Mouse (Mus musculus) left cerebral cortex, postnatal 36 days (tissue): ENCODE data around the gene Map4k3. TPM values are rescaled to one million over a fixed set of nuclear protein-coding genes. Genes with fewer than 3 reads are reported as not detected.
"Not testable (repeated sequence)": the region's sequence is repeated elsewhere in the genome, so short reads cannot be mapped to it uniquely, and the experiment has no call there.

ENCODE experiments used
- DNase-seq, 2 experiments: peaks; one replicate each; pipeline ENCODE4 v3.0.0; 2021 to 2022; ENCODE audit warnings: low spot score in 2 of 2, mixed read lengths in 1 of 2
- intact Hi-C: fragments of 180-260 bp; cut with DNase I; formaldehyde crosslinking; loops from one replicate; pipeline ENCODE4 v1.15.1; 2025
- total RNA-seq, 2 experiments: library from RNA; stranded (reverse); gene quantifications; 2 replicates each; pipeline ENCODE4 v1.2.3; 2021

The Map4k3 gene
- total RNA-seq, 2 experiments from 2014 or later = 63.1 to 69.2 TPM

DNA sequence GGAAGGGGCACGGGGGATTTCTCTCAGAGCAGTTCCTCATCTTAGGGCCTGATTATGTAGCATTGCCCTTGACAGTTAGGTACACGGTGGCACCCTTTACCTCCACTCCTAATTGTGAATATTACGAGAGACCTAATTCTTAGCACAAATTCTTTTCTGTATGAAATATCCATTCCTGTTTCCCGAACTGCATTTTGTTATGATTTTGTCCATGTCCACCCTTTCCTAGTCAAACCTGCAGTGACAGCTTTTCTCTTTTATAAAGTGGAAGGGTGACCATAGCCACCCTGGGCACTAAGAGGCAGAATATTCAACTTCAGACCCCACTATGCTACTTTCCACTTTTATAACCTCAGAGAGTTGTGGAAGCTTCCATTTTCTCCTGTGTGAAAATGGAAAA is 175.6 kb downstream of the Map4k3 start:
- DNase-seq = no peak

DNA sequence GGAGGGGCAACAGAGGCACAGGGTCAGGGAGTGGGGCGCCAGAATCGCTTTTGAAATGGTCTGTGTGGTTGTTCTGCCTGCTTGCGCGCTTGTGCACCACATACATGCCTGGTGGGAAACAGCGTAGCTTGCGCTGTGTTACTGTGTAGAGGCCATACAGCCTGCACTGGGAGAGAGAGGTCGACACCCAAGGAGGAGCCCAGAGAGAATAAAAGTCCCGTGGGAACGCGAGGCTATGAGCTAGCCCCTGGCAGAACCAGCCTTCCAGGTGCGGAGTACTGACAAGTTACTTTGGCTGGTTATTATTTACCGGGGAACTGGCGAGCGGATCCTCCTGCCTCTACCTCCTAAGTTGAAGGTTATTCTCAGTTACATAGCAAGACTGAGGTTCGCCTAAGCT is 177.3 kb downstream of the Map4k3 start:
- intact Hi-C loops = no loop called here

More for the DNA sequence above, 175.6 kb downstream of the Map4k3 start:
- intact Hi-C loops = loop anchor here (1.0 kb wide), 2 partner anchors 69 to 73 kb away; no protein-coding TSS in a partner anchor

DNA sequence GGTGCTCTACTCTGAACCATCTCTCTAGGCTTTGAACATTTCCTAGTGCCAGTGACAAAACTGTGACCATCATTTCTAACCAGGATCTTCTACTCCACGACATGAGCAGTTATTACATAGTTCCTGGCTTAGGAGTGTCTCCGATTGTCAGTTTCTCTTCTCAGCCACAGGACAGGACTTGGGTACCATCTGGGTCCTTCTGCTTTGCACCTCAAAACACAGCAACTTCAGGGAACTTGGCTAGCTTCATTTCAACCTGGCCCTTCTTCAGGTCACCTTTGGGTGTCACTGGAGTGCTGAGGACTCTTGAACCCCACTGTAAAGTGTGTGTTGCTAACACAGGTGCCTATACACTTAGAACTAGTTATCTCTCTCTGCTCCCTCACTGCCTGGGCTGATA is 181.4 kb downstream of the Map4k3 start:
- no peak for DNase-seq
- intact Hi-C loops = no loop called here

More for the DNA sequence above, 177.3 kb downstream of the Map4k3 start:
- DNase-seq = no peak

DNA sequence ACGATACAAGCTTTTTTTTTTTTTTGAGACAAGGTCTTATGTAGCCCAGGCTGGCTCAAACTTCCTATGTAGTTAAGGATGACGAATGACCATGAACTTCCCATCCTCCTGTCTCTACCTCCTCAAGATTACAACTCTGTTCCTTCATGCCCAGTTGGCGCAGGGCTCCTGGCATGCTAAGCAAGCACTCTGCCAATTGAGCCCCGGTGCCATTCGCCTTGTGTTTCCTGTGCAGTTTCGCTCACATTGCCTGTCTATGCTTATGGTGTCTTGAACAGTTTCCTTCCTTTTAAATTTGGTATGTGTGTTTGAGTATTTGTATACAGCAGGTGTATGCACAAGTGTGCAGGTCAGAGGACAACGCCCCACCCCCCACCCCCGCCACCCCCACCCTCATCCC is 182.1 kb downstream of the Map4k3 start:
- intact Hi-C loops = no loop called here
- DNase-seq = no peak

DNA sequence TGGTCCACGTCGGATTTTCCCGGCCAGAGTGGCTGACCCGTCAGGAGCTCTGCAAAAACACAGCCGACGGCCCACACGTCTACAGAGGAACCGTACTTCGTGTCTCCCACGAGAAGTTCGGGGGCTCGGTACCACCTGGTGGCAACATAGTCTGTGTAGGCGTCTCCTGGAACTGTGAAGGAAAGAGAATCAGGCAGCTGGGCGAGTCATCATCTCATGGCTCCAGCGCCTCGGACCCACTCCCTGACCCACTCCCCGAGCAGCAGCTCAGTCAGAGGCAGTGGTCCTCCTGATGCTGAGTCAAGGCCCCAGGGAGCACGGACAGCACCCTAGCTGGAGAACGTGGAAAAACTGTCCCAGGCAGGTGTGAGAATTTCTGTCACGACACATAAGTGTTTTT is 184.6 kb downstream of the Map4k3 start:
- intact Hi-C loops = no loop called here
- no peak for DNase-seq

DNA sequence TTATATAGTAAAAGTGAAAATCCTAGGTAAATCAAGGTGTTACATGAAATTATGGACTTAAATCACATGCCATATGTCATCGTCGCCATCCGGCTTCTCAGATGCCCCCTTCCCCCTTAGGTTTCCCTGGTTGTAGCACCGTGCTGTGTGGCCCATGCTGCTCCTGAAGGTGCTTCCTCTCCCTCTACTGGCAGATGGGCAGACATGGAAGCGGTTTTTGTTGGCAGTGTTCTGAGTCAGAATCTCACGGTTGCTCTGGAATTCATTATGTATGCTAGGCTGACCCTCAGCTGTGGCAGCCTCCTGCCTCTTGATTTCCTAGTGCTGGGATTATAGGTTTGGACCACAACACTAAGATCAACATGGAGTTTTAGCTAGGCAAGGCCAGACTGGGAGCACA is 191.1 kb downstream of the Map4k3 start:
- intact Hi-C loops = no loop called here
- DNase-seq = no peak

DNA sequence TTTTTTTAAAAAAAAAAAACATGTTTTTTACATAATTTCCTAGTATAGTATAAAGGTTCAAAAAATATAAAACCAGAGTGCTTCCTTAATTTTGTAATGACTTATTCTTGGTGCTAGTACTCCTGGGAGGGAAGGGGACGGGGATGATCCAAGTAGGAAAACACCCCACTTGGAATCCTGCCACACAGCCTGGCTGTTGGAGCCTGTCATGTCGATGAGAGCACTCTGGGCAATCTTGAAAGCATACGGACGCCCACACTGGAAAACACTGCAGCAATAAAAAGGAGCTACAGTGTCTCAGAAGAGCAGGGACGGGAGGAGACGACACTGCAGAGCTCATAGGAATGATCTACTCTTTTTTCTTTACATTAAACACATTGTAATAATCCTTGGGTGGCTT is 192.7 kb downstream of the Map4k3 start:
- intact Hi-C loops = no loop called here
- DNase-seq = no peak

DNA sequence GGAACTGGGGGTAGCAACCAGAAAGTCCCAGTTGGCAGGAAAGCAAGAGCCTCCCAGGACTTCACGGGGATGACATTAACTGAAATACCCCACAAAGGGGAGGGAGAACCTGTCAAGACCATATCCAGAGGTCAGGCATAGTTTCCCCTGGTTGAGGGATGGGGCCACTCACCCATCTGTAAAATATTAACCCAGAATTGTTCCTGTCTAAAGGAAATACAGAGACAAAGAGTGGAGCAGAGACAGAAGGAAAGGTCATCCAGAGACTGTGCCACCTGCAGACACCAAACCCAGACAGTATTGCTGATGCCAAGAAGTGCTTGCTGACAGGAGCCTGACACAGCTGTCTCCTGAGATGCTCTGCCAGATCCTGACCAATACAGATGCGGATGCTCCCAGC is 196.9 kb downstream of the Map4k3 start:
- DNase-seq, intact Hi-C loops: not testable (repeated sequence)

Other genes with a start within 250 kb of the Map4k3 start
- gene Sos1, start 248.0 kb downstream of the Map4k3 start, total RNA-seq = 10 to 100 TPM; 29.8 to 33.6 TPM
- gene Cdkl4, start 150.7 kb downstream of the Map4k3 start, total RNA-seq = 10 to 100 TPM; 19.8 to 22.0 TPM
- gene Tmem178, start 216.1 kb upstream of the Map4k3 start, total RNA-seq = 100 to 1,000 TPM; 112 to 136 TPM